Mouse (Mus musculus): ENCODE measurements around the gene Hdac5.

- TF ChIP-seq CTCF (IDR thresholded peaks at IDR 0.05; ENCODE audit: low read depth) (no peak), EP300 (IDR thresholded peaks at IDR 0.05; ENCODE audit: low read depth) (no peak)
Measured at GRCm38 (mm10) chr11:102279595-102279994, 49.6 kb upstream of the Hdac5 start.
